Mouse (Mus musculus) heart, embryonic 13.5 days (tissue): ENCODE results near the gene Csn2. TPM values are rescaled to one million over a fixed set of nuclear protein-coding genes. Genes with fewer than 3 reads are reported as not detected.

Source experiments
- ATAC-seq: fragments of 200-750 bp; cut with Nextera tagmentation; 2 replicates; pipeline ENCODE4 v1.8.0; 2017; ENCODE audit warnings: moderate TSS enrichment; ENCODE audit not compliant: insufficient number of reproducible peaks, low FRiP score, low TSS enrichment; ENCODE audit errors: extremely low read depth
- H3K27ac ChIP-seq: fragments of 300-500 bp; sonication (generic); replicated peaks from 2 replicates; pipeline ENCODE4 v1.5.1; 2015; ENCODE audit warnings: moderate library complexity, mild to moderate bottlenecking, inconsistent platforms
- H3K27me3 ChIP-seq: fragments of 300-500 bp; sonication (generic); replicated peaks from 2 replicates; pipeline ENCODE4 v1.6.1; 2015; ENCODE audit warnings: mild to moderate bottlenecking, inconsistent platforms
- H3K36me3 ChIP-seq: fragments of 300-500 bp; sonication (generic); 2 replicates; pipeline ENCODE4 v1.6.1; 2015; ENCODE audit warnings: mild to moderate bottlenecking, inconsistent platforms
- H3K4me1 ChIP-seq: fragments of 300-500 bp; sonication (generic); 2 replicates; pipeline ENCODE4 v1.6.1; 2015; ENCODE audit warnings: inconsistent platforms
- H3K4me2 ChIP-seq: fragments of 300-500 bp; sonication (generic); 2 replicates; pipeline ENCODE4 v1.6.1; 2015; ENCODE audit warnings: inconsistent platforms, mild to moderate bottlenecking, moderate library complexity
- H3K4me3 ChIP-seq: fragments of 300-500 bp; sonication (generic); 2 replicates; pipeline ENCODE4 v1.5.1; 2015; ENCODE audit warnings: moderate library complexity, mild to moderate bottlenecking, inconsistent platforms
- H3K9ac ChIP-seq: fragments of 300-500 bp; sonication (generic); 2 replicates; pipeline ENCODE4 v1.6.1; 2015; ENCODE audit warnings: inconsistent platforms, mild to moderate bottlenecking, moderate library complexity
- H3K9me3 ChIP-seq: fragments of 300-500 bp; sonication (generic); 2 replicates; pipeline ENCODE4 v1.6.1; 2016; ENCODE audit warnings: inconsistent platforms
- WGBS: fragments of 180-500 bp; shearing (Covaris S2); methylation state at CpG from one replicate; pipeline ENCODE4 v1.1.7; 2015; ENCODE audit warnings: mixed read lengths; 5-methylcytosine and 5-hydroxymethylcytosine counted together
- polyA plus RNA-seq: library from polyadenylated mRNA; unstranded; fragments of >200 nt; fragmentation: Nextera tagmentation; extraction: Ambion mirVana; gene quantifications from 2 replicates; pipeline ENCODE4 v1.2.1, GENCODE M21; 2015

Gene Csn2
- not detected in 2 replicates for polyA plus RNA-seq

DNA sequence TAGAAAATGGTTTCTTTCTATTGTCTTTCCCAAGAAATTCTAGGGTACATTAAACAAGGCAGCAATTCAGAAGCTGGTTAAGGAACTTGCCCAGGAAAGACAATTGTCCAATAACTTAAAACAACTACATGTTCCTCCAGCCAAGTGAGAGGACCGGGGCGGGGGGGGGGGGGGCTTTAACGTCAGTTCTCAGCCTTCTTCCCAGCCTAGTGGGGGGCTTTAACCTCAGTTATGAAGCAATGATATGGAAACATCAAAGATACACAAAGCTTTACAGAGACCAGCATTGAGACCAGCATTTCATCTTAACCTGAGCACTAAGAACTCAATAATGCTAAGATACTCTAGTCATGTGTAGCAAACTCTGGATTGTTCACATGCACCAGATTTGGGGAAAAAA, at the start of gene Csn2:
TSS of gene Csn2 (minus strand) at position 101 of the 400 bp plus-strand sequence.
- Histone ChIP-seq H3K36me3 (no peaks in the 10 kb centered on the region), H3K4me2 (no peak within 1 kb of the TSS), H3K27ac (no peak within 1 kb of the TSS), H3K4me1 (no peaks in the 10 kb centered on the region), H3K9ac (no peak within 1 kb of the TSS), H3K4me3 (no peak within 1 kb of the TSS), H3K27me3 (no peaks in the 10 kb centered on the region), H3K9me3 (no peaks in the 10 kb centered on the region)
- 58% methylated on average over 3 of the region's 3 CpGs for WGBS
- ATAC-seq, result no peak

DNA sequence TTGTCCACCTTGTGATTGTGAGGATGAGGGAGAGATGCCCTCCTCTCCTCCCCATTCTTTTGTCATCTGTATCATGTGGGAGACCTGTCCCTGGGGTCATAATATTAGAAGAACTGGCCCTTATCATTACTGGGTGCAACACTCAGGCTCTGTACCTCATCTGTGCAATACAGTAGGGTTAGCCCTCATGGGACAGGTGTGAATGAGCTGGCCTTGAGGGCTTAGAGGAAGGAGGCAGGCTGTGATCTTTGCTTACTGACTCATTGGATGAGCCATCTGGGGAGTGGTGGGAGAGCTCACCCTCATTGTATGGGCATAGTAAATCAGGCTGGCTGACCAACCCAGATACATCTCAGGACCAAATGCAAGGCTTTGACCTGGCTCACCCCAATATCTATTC, 35.4 kb upstream of the Csn2 start:
- Histone ChIP-seq H3K4me1 (no peaks in the 10 kb centered on the region), H3K27me3 (no peaks in the 10 kb centered on the region), H3K4me3 (no peak overlapping the region), H3K27ac (no peak overlapping the region), H3K4me2 (no peak overlapping the region), H3K9me3 (no peaks in the 10 kb centered on the region), H3K36me3 (no peaks in the 10 kb centered on the region), H3K9ac (no peak overlapping the region)
- ATAC-seq, result no peak

DNA sequence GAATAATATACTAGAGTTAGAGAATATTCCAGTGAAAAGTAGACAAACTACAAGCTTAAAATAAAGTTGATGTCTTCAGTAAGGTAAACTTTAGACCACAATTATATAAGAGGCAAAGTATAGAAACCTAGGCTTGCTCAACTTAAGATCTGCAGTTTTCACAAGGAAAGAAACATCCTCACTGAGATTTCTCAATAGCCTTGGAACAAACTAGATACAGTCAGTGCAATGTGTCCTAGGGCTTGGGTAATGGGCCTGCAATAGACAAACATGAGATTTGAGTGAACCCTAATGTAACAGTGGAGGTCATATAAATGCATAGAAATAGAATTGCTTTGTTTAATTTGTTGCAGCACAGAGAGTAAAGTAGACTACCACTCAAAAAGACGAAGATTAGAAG, 6.5 kb upstream of the Csn2 start:
- Histone ChIP-seq H3K27ac (no peak overlapping the region), H3K4me1 (no peaks in the 10 kb centered on the region), H3K4me2 (no peak overlapping the region), H3K9me3 (no peaks in the 10 kb centered on the region), H3K27me3 (no peaks in the 10 kb centered on the region), H3K9ac (no peak overlapping the region), H3K36me3 (no peaks in the 10 kb centered on the region), H3K4me3 (no peak overlapping the region)
- 47% methylated on average over 1 of the region's 1 CpGs for WGBS
- ATAC-seq, result no peak

- no peaks in the 10 kb centered on the region for H3K9me3 ChIP-seq
- no peak within 1 kb of the TSS for H3K27ac ChIP-seq
- H3K9ac ChIP-seq, result no peak within 1 kb of the TSS
These were observed 33.5 kb downstream of the Csn2 start, which contains the start of gene Csn1s1 for GRCm38 (mm10) chr5:87665908-87666307. Gene Csn1s1 (plus strand): TSS chr5:87666208.

GRCm38 (mm10) chr5:87642787-87643186, 56.6 kb downstream of the Csn2 start:
- Histone ChIP-seq H3K9ac (no peak overlapping the region), H3K4me2 (no peak overlapping the region), H3K4me3 (no peak overlapping the region), H3K36me3 (no peaks in the 10 kb centered on the region), H3K9me3 (no peaks in the 10 kb centered on the region), H3K4me1 (no peaks in the 10 kb centered on the region), H3K27me3 (no peaks in the 10 kb centered on the region), H3K27ac (no peak overlapping the region)
- no peak for ATAC-seq

More at GRCm38 (mm10) chr5:87665908-87666307, 33.5 kb downstream of the Csn2 start, which contains the start of gene Csn1s1:
- ATAC-seq, result no peak
- Histone ChIP-seq H3K4me1 (no peaks in the 10 kb centered on the region), H3K27me3 (no peaks in the 10 kb centered on the region), H3K4me2 (no peak within 1 kb of the TSS), H3K36me3 (no peaks in the 10 kb centered on the region), H3K4me3 (no peak within 1 kb of the TSS)

Other genes starting within 250 kb of the Csn2 start
- not detected in 2 replicates for gene Ugt2a2, start 217.4 kb downstream of the Csn2 start, polyA plus RNA-seq
- not detected in 2 replicates for gene Gm43638, start 212.8 kb downstream of the Csn2 start, polyA plus RNA-seq
- gene Ugt2a1, start 208.8 kb downstream of the Csn2 start, polyA plus RNA-seq, result not detected in 2 replicates
- gene Sult1b1, start 161.4 kb downstream of the Csn2 start, polyA plus RNA-seq, result not detected in 2 replicates
- gene Sult1d1, start 130.6 kb downstream of the Csn2 start, polyA plus RNA-seq, result not detected in 2 replicates
- gene Sult1e1, start 108.0 kb downstream of the Csn2 start, polyA plus RNA-seq, result not detected in 2 replicates
- gene Csn1s1, start 33.4 kb downstream of the Csn2 start, polyA plus RNA-seq, result not detected in 2 replicates
- gene Csn1s2a, start 74.9 kb upstream of the Csn2 start, polyA plus RNA-seq, result not detected in 2 replicates
- not detected in 2 replicates for gene Csn1s2b, start 108.5 kb upstream of the Csn2 start, polyA plus RNA-seq
- gene Prr27, start 126.1 kb upstream of the Csn2 start, polyA plus RNA-seq, result not detected in 2 replicates
- not detected in 2 replicates for gene Odam, start 185.4 kb upstream of the Csn2 start, polyA plus RNA-seq
- 0.20 and 0.31 TPM in 2 replicates for gene Csn3, start 225.9 kb upstream of the Csn2 start, polyA plus RNA-seq